Mouse (Mus musculus): ENCODE data around the gene Kiss1r.
"Not testable (repeated sequence)": the region's sequence is repeated elsewhere in the genome, so short reads cannot be mapped to it uniquely, and the experiment has no call there.

The Kiss1r gene

GRCm38 (mm10) chr10:79940749-79941148 lies 24.0 kb downstream of the Kiss1r start:
- peak in 1 of 2 experiments; percentile 69 for DNase-seq (ENCODE audit: low spot score in 2 of 2)

GRCm38 (mm10) chr10:79942988-79943387 lies 26.2 kb downstream of the Kiss1r start:
- DNase-seq (ENCODE audit: low spot score in 2 of 2): no peak

- DNase-seq (ENCODE audit: low spot score in 2 of 2): no peak
These were observed 26.7 kb downstream of the Kiss1r start for GRCm38 (mm10) chr10:79943471-79943901.

- DNase-seq (ENCODE audit: low spot score in 2 of 2): no peak
These were observed 28.9 kb downstream of the Kiss1r start for GRCm38 (mm10) chr10:79945507-79946234.

GRCm38 (mm10) chr10:79946752-79947322 lies 30.1 kb downstream of the Kiss1r start:
- no peak for DNase-seq (ENCODE audit: low spot score in 2 of 2)

GRCm38 (mm10) chr10:79947502-79947901 lies 30.7 kb downstream of the Kiss1r start:
- DNase-seq (ENCODE audit: low spot score in 2 of 2): no peak

- no peak for DNase-seq (ENCODE audit: low spot score in 2 of 2)
These were observed 33.1 kb downstream of the Kiss1r start for GRCm38 (mm10) chr10:79949873-79950272.

GRCm38 (mm10) chr10:79950661-79951060 lies 33.9 kb downstream of the Kiss1r start:
- DNase-seq (ENCODE audit: low spot score in 2 of 2): no peak

- no peak for DNase-seq (ENCODE audit: low spot score in 2 of 2)
These were observed 37.2 kb downstream of the Kiss1r start for GRCm38 (mm10) chr10:79953946-79954345.

GRCm38 (mm10) chr10:79955691-79956090 lies 38.9 kb downstream of the Kiss1r start:
- DNase-seq (ENCODE audit: low spot score in 2 of 2): no peak

GRCm38 (mm10) chr10:79956643-79957154 lies 39.9 kb downstream of the Kiss1r start:
- DNase-seq (ENCODE audit: low spot score in 2 of 2): no peak

- peak; percentile 75 to 81 for DNase-seq (ENCODE audit: low spot score in 2 of 2)
These were observed 41.5 kb downstream of the Kiss1r start for GRCm38 (mm10) chr10:79958140-79958816.

GRCm38 (mm10) chr10:79959412-79959811 lies 42.6 kb downstream of the Kiss1r start:
- not testable (repeated sequence) for DNase-seq (ENCODE audit: low spot score in 2 of 2)

GRCm38 (mm10) chr10:79959847-79960601 lies 43.3 kb downstream of the Kiss1r start, which contains the start of gene Wdr18:
Gene Wdr18, plus strand, starts transcription at chr10:79960152.
- DNase-seq (ENCODE audit: low spot score in 2 of 2): peak; percentile 99

GRCm38 (mm10) chr10:79960671-79961294 lies 44.0 kb downstream of the Kiss1r start:
- no peak for DNase-seq (ENCODE audit: low spot score in 2 of 2)

GRCm38 (mm10) chr10:79964727-79965126 lies 48.0 kb downstream of the Kiss1r start:
- DNase-seq (ENCODE audit: low spot score in 2 of 2): no peak

- DNase-seq (ENCODE audit: low spot score in 2 of 2): no peak
These were observed 48.6 kb downstream of the Kiss1r start for GRCm38 (mm10) chr10:79965325-79965724.

GRCm38 (mm10) chr10:79966886-79967400 lies 50.2 kb downstream of the Kiss1r start:
- DNase-seq (ENCODE audit: low spot score in 2 of 2): no peak

GRCm38 (mm10) chr10:79968181-79968580 lies 51.4 kb downstream of the Kiss1r start:
- no peak for DNase-seq (ENCODE audit: low spot score in 2 of 2)

GRCm38 (mm10) chr10:79969124-79969568 lies 52.4 kb downstream of the Kiss1r start:
- DNase-seq (ENCODE audit: low spot score in 2 of 2): no peak

Data from right cerebral cortex, postnatal 10 days (tissue).